Mouse (Mus musculus): Measurements from ENCODE around the gene Phf11b. TPM values are rescaled to one million over a fixed set of nuclear protein-coding genes. Genes with fewer than 3 reads are reported as not detected.
"Not testable (repeated sequence)": the region's sequence is repeated elsewhere in the genome, so short reads cannot be mapped to it uniquely, and the experiment has no call there.

Gene Phf11b
- not detected in 2 replicates for polyA plus RNA-seq (2011; ENCODE audit: insufficient read length, low read depth, missing spikeins)

- not testable (repeated sequence) for H3K4me1 ChIP-seq (ENCODE audit: control insufficient read depth, insufficient read depth, low read length); H3K4me3 ChIP-seq (ENCODE audit: insufficient read depth, low read length); H3K27ac ChIP-seq (ENCODE audit: insufficient read depth, low read length)
These were observed at the start of gene Phf11b for GRCm38 (mm10) chr14:59341189-59341588. TSS of gene Phf11b (minus strand) at chr14:59341351.

- H3K27ac ChIP-seq (ENCODE audit: insufficient read depth, low read length); H3K4me1 ChIP-seq (ENCODE audit: control insufficient read depth, insufficient read depth, low read length); H3K4me3 ChIP-seq (ENCODE audit: insufficient read depth, low read length): not testable (repeated sequence)
These were observed 49.0 kb upstream of the Phf11b start for GRCm38 (mm10) chr14:59390181-59390580.

- Histone ChIP-seq H3K4me1 (ENCODE audit: control insufficient read depth, insufficient read depth, low read length) (no peaks in the 10 kb centered on the region), H3K4me3 (ENCODE audit: insufficient read depth, low read length) (no peak overlapping the region), H3K27ac (ENCODE audit: insufficient read depth, low read length) (no peak overlapping the region)
- TF ChIP-seq CTCF (IDR thresholded peaks at IDR 0.05; ENCODE audit: borderline replicate concordance, insufficient read depth, low read length) = no peak
- TF ChIP-seq POLR2A (IDR thresholded peaks at IDR 0.05; ENCODE audit: low read depth, low read length) = no peak
These were observed 48.4 kb upstream of the Phf11b start for GRCm38 (mm10) chr14:59389532-59389931.

GRCm38 (mm10) chr14:59370348-59371068 is 29.4 kb upstream of the Phf11b start:
- TF ChIP-seq POLR2A (IDR thresholded peaks at IDR 0.05; ENCODE audit: low read depth, low read length) = no peak
- TF ChIP-seq CTCF (IDR thresholded peaks at IDR 0.05; ENCODE audit: borderline replicate concordance, insufficient read depth, low read length) = no peak

GRCm38 (mm10) chr14:59366386-59367105 is 25.4 kb upstream of the Phf11b start:
- H3K27ac ChIP-seq (ENCODE audit: insufficient read depth, low read length) = no peak overlapping the region
- no peak overlapping the region for H3K4me3 ChIP-seq (ENCODE audit: insufficient read depth, low read length)
- no peaks in the 10 kb centered on the region for H3K4me1 ChIP-seq (ENCODE audit: control insufficient read depth, insufficient read depth, low read length)
- TF ChIP-seq CTCF (IDR thresholded peaks at IDR 0.05; ENCODE audit: borderline replicate concordance, insufficient read depth, low read length) = no peak
- no peak for TF ChIP-seq POLR2A (IDR thresholded peaks at IDR 0.05; ENCODE audit: low read depth, low read length)

More at GRCm38 (mm10) chr14:59370348-59371068, 29.4 kb upstream of the Phf11b start:
- no peak overlapping the region for H3K4me3 ChIP-seq (ENCODE audit: insufficient read depth, low read length)
- H3K27ac ChIP-seq (ENCODE audit: insufficient read depth, low read length) = no peak overlapping the region
- H3K4me1 ChIP-seq (ENCODE audit: control insufficient read depth, insufficient read depth, low read length) = no peaks in the 10 kb centered on the region

GRCm38 (mm10) chr14:59365244-59365644 is 24.1 kb upstream of the Phf11b start, which contains the start of gene Phf11d:
TSS of gene Phf11d (minus strand) at chr14:59365470.
- peak within 1 kb of the TSS; percentile 5 for H3K27ac ChIP-seq (ENCODE audit: insufficient read depth, low read length)
- no peaks in the 10 kb centered on the region for H3K4me1 ChIP-seq (ENCODE audit: control insufficient read depth, insufficient read depth, low read length)
- 0 out of 2 replicates have a peak within 1 kb of the TSS, but pooled peaks have one; percentile 2 for H3K4me3 ChIP-seq (ENCODE audit: insufficient read depth, low read length)
- TF ChIP-seq POLR2A (IDR thresholded peaks at IDR 0.05; ENCODE audit: low read depth, low read length) = no peak
- no peak for TF ChIP-seq CTCF (IDR thresholded peaks at IDR 0.05; ENCODE audit: borderline replicate concordance, insufficient read depth, low read length)

GRCm38 (mm10) chr14:59339541-59339940 is 1.6 kb downstream of the Phf11b start:
- TF ChIP-seq POLR2A (IDR thresholded peaks at IDR 0.05; ENCODE audit: low read depth, low read length) (no peak), CTCF (IDR thresholded peaks at IDR 0.05; ENCODE audit: borderline replicate concordance, insufficient read depth, low read length) (no peak)
- Histone ChIP-seq H3K27ac (ENCODE audit: insufficient read depth, low read length) (no peak overlapping the region), H3K4me3 (ENCODE audit: insufficient read depth, low read length) (no peak overlapping the region), H3K4me1 (ENCODE audit: control insufficient read depth, insufficient read depth, low read length) (no peaks in the 10 kb centered on the region)

- not testable (repeated sequence) for H3K27ac ChIP-seq (ENCODE audit: insufficient read depth, low read length); H3K4me1 ChIP-seq (ENCODE audit: control insufficient read depth, insufficient read depth, low read length); H3K4me3 ChIP-seq (ENCODE audit: insufficient read depth, low read length)
These were observed 5.1 kb downstream of the Phf11b start for GRCm38 (mm10) chr14:59336056-59336455.

GRCm38 (mm10) chr14:59330499-59330898 is 10.7 kb downstream of the Phf11b start:
- H3K4me3 ChIP-seq (ENCODE audit: insufficient read depth, low read length); H3K27ac ChIP-seq (ENCODE audit: insufficient read depth, low read length); H3K4me1 ChIP-seq (ENCODE audit: control insufficient read depth, insufficient read depth, low read length): not testable (repeated sequence)
- TF ChIP-seq CTCF (IDR thresholded peaks at IDR 0.05; ENCODE audit: borderline replicate concordance, insufficient read depth, low read length) = peak; percentile 50; the same call in 1 of the 2 replicates

- not testable (repeated sequence) for H3K27ac ChIP-seq (ENCODE audit: insufficient read depth, low read length); H3K4me1 ChIP-seq (ENCODE audit: control insufficient read depth, insufficient read depth, low read length); H3K4me3 ChIP-seq (ENCODE audit: insufficient read depth, low read length)
These were observed 21.2 kb downstream of the Phf11b start for GRCm38 (mm10) chr14:59319970-59320369.

GRCm38 (mm10) chr14:59319036-59319435 is 22.1 kb downstream of the Phf11b start:
- not testable (repeated sequence) for H3K4me3 ChIP-seq (ENCODE audit: insufficient read depth, low read length); H3K4me1 ChIP-seq (ENCODE audit: control insufficient read depth, insufficient read depth, low read length); H3K27ac ChIP-seq (ENCODE audit: insufficient read depth, low read length)

GRCm38 (mm10) chr14:59297391-59297790 is 43.8 kb downstream of the Phf11b start, which contains the start of gene Phf11a:
TSS of gene Phf11a (minus strand) at chr14:59297522.
- H3K4me3 ChIP-seq (ENCODE audit: insufficient read depth, low read length); H3K4me1 ChIP-seq (ENCODE audit: control insufficient read depth, insufficient read depth, low read length); H3K27ac ChIP-seq (ENCODE audit: insufficient read depth, low read length): not testable (repeated sequence)

GRCm38 (mm10) chr14:59291769-59292168 is 49.4 kb downstream of the Phf11b start:
- H3K4me3 ChIP-seq (ENCODE audit: insufficient read depth, low read length); H3K4me1 ChIP-seq (ENCODE audit: control insufficient read depth, insufficient read depth, low read length); H3K27ac ChIP-seq (ENCODE audit: insufficient read depth, low read length): not testable (repeated sequence)

GRCm38 (mm10) chr14:59274961-59275360 is 66.2 kb downstream of the Phf11b start:
- H3K4me3 ChIP-seq (ENCODE audit: insufficient read depth, low read length); H3K4me1 ChIP-seq (ENCODE audit: control insufficient read depth, insufficient read depth, low read length); H3K27ac ChIP-seq (ENCODE audit: insufficient read depth, low read length): not testable (repeated sequence)

Measured in embryonic fibroblast, embryonic 13.5 days (primary cell).